Mouse (Mus musculus) lung, embryonic 16.5 days (tissue): ENCODE data around the gene Wtip. TPM values are rescaled to one million over a fixed set of nuclear protein-coding genes. Genes with fewer than 3 reads are reported as not detected.
"Not testable (repeated sequence)": the region's sequence is repeated elsewhere in the genome, so short reads cannot be mapped to it uniquely, and the experiment has no call there.

Experiments
- ATAC-seq: fragments of 200-750 bp; cut with Nextera tagmentation; 2 replicates; pipeline ENCODE4 v1.8.0; 2017; ENCODE audit warnings: low read depth, mild to moderate bottlenecking, moderate library complexity
- H3K27ac ChIP-seq: fragments of 300-500 bp; sonication (generic); 2 replicates; pipeline ENCODE4 v1.5.1; 2014; ENCODE audit warnings: mild to moderate bottlenecking, control low read depth, low read length
- H3K27me3 ChIP-seq: fragments of 300-500 bp; sonication (generic); 2 replicates; pipeline ENCODE4 v1.6.1; 2014; ENCODE audit warnings: low read depth, low read length, mixed read lengths; ENCODE audit not compliant: control insufficient read depth, insufficient read depth
- H3K36me3 ChIP-seq: fragments of 300-500 bp; sonication (generic); 2 replicates; pipeline ENCODE4 v1.6.1; 2014; ENCODE audit warnings: low read length; ENCODE audit not compliant: control insufficient read depth, insufficient read depth
- H3K4me1 ChIP-seq: fragments of 300-500 bp; sonication (generic); replicated peaks from 2 replicates; pipeline ENCODE4 v1.6.1; 2014; ENCODE audit warnings: low read length, mixed read lengths; ENCODE audit not compliant: control insufficient read depth, insufficient read depth
- H3K4me2 ChIP-seq: fragments of 300-500 bp; sonication (generic); 2 replicates; pipeline ENCODE4 v1.6.1; 2014; ENCODE audit warnings: low read depth, low read length, control low read depth
- H3K4me3 ChIP-seq: fragments of 300-500 bp; sonication (generic); 2 replicates; pipeline ENCODE4 v1.5.1; 2014; ENCODE audit warnings: mild to moderate bottlenecking, low read length, control low read depth
- H3K9ac ChIP-seq: fragments of 300-500 bp; sonication (generic); 2 replicates; pipeline ENCODE4 v1.6.1; 2014; ENCODE audit warnings: low read length, control low read depth
- H3K9me3 ChIP-seq: fragments of 300-500 bp; sonication (generic); 2 replicates; pipeline ENCODE4 v1.6.1; 2016; ENCODE audit warnings: low read length; ENCODE audit not compliant: control insufficient read depth
- WGBS: fragments of 180-500 bp; shearing (Covaris S2); extraction: QIAGEN DNeasy Blood & Tissue Kit; methylation state at CpG from one replicate; pipeline ENCODE4 v1.1.7; 2014; 5-methylcytosine and 5-hydroxymethylcytosine counted together
- polyA plus RNA-seq: library from polyadenylated mRNA; unstranded; fragments of >200 nt; fragmentation: Nextera tagmentation; extraction: Ambion mirVana; gene quantifications from 2 replicates; pipeline ENCODE4 v1.2.1, GENCODE M21; 2015

The Wtip gene
- polyA plus RNA-seq, 1 experiment from 2014 or later = 7.2 TPM

GRCm38 (mm10) chr7:34126291-34126690 lies 6.8 kb downstream of the Wtip start:
- H3K9ac ChIP-seq = no peak overlapping the region
- no peak for ATAC-seq
- WGBS = 78% methylated on average over 3 of the region's 3 CpGs
- peaks cover 4% of the 10 kb centered on the region; the same call in 1 of the 2 replicates for H3K9me3 ChIP-seq
- H3K27me3 ChIP-seq = no peaks in the 10 kb centered on the region
- H3K4me2 ChIP-seq = no peak overlapping the region
- no peak overlapping the region for H3K27ac ChIP-seq
- H3K36me3 ChIP-seq = peaks cover 15% of the 10 kb centered on the region
- H3K4me1 ChIP-seq = peaks cover 4% of the 10 kb centered on the region
- H3K4me3 ChIP-seq = no peak overlapping the region

- Histone ChIP-seq H3K9me3 (peaks cover 4% of the 10 kb centered on the region; the same call in 1 of the 2 replicates), H3K36me3 (peaks cover 15% of the 10 kb centered on the region), H3K9ac (no peak overlapping the region), H3K4me3 (no peak overlapping the region), H3K27ac (no peak overlapping the region), H3K4me2 (no peak overlapping the region), H3K4me1 (no peaks in the 10 kb centered on the region), H3K27me3 (no peaks in the 10 kb centered on the region)
- WGBS = 86% methylated on average over 9 of the region's 9 CpGs
- no peak for ATAC-seq
Measured at GRCm38 (mm10) chr7:34125346-34125745, 7.7 kb downstream of the Wtip start.

DNA sequence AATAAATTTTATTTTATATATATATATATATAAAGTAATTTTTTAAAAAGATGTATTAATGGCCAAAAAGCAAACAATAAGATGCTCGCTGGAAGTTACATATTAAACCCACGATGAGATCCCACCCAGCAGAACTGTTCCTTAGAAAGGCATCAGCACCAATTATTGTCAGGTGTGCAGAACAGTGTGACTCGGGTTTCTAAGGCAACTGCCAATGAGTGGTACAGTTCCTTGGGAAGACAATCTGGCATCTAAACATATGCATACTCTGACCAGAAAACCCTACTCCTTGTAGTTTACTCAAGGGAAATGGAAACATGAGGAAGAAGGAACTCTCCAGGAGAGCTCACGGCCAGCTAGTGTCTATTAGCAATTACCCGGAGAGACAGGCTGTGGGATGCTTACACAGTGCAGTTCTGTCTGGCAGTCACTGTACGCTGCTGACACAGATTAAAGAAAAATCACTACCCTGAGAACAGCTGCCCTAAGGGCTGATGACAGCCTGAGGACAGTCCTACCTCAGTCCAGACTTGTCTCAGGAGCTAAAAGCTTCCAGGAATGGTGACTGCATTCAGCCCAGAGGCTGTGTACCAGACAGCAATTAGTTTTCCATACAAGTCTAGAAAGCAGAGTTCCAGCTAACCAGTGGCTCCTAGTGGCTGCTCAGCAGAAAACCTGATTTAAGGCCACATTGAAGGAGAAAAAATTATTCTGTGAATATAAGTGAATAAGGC lies 9.9 kb downstream of the Wtip start:
- no peak for ATAC-seq
- Histone ChIP-seq H3K9ac (no peak overlapping the region), H3K36me3 (peaks cover 17% of the 10 kb centered on the region), H3K4me3 (no peak overlapping the region), H3K27ac (no peak overlapping the region), H3K4me2 (no peak overlapping the region), H3K27me3 (no peaks in the 10 kb centered on the region), H3K4me1 (no peaks in the 10 kb centered on the region), H3K9me3 (peaks cover 4% of the 10 kb centered on the region; the same call in 1 of the 2 replicates)
- WGBS = 86% methylated on average over 6 of the region's 6 CpGs

DNA sequence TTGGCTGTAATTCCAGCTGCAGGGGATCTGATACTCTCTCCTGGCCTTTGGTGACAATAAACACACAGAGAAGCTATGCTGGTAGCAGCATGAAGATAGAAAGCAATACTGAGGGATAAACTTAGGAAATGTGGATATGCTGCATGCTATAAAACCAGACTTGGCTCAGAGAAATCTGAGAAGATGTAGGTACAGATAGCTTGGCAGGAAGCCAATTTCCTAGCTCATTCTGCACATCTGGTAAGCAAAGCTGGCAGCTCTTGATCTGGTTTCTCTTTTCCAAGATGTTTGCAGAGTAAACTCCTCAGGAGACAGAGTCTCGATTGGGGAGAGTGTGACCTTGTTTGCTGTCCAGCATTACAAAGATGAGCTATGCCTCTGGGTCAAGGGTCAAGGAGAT lies 12.4 kb downstream of the Wtip start:
- not testable (repeated sequence) for H3K27me3 ChIP-seq, H3K9me3 ChIP-seq, H3K4me2 ChIP-seq, H3K4me3 ChIP-seq, H3K9ac ChIP-seq, H3K4me1 ChIP-seq, H3K27ac ChIP-seq, ATAC-seq
- peaks cover 17% of the 10 kb centered on the region for H3K36me3 ChIP-seq
- WGBS = 4% methylated on average over 1 of the region's 1 CpGs

DNA sequence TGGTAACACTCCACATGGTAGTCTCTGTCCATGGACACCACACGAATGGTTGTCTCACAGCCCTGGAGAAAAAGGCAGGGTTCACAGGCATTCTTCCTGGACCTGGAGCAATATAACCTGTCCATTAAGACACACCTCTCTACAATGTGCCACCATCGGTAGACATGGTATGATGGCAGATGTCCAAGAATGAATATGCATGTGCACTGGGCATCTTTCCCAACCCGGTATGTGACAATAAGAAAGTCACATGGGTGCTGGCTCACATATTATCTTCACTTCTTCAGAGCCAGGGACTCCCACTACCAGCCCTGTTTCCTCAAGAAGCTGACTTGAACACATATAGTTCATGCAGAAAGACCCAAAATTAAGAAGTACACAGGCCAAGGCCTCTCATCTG lies 16.5 kb downstream of the Wtip start:
- Histone ChIP-seq H3K9me3 (no peaks in the 10 kb centered on the region), H3K9ac (no peak overlapping the region), H3K4me3 (no peak overlapping the region), H3K36me3 (peaks cover 44% of the 10 kb centered on the region), H3K4me1 (no peaks in the 10 kb centered on the region), H3K4me2 (no peak overlapping the region), H3K27me3 (no peaks in the 10 kb centered on the region), H3K27ac (no peak overlapping the region)
- ATAC-seq = no peak
- 85% methylated on average over 3 of the region's 3 CpGs for WGBS

DNA sequence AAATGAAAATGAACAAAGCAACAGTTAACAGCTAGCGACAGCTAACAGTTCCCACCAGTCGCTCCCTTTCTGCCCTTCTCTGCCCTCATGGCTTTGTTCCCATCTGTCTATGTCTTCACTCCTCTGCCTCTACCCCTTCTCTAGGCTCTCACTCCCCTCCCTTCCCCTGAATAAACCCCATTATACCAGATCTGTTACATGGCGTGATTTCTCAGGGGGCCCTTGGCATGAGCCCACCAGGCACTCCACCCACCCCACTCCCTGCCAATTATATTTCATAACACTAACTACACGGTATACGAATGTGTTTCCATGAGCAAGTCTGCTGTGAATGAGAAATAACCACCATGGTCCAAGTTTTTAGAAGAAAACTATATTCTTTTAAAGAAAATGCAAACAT lies 23.9 kb downstream of the Wtip start:
- H3K4me1 ChIP-seq = no peaks in the 10 kb centered on the region
- H3K36me3 ChIP-seq = peaks cover 21% of the 10 kb centered on the region
- H3K4me3 ChIP-seq = no peak overlapping the region
- WGBS = 77% methylated on average over 5 of the region's 5 CpGs
- ATAC-seq = no peak
- H3K27ac ChIP-seq = no peak overlapping the region
- no peaks in the 10 kb centered on the region for H3K27me3 ChIP-seq
- H3K9me3 ChIP-seq = no peaks in the 10 kb centered on the region
- no peak overlapping the region for H3K4me2 ChIP-seq
- H3K9ac ChIP-seq = no peak overlapping the region

GRCm38 (mm10) chr7:34101276-34101675 lies 31.8 kb downstream of the Wtip start:
- Histone ChIP-seq H3K4me3 (no peak overlapping the region), H3K9ac (no peak overlapping the region), H3K27me3 (no peaks in the 10 kb centered on the region), H3K36me3 (no peaks in the 10 kb centered on the region), H3K27ac (no peak overlapping the region), H3K9me3 (no peaks in the 10 kb centered on the region), H3K4me1 (no peaks in the 10 kb centered on the region), H3K4me2 (no peak overlapping the region)
- no peak for ATAC-seq

- Histone ChIP-seq H3K9ac (no peak overlapping the region), H3K4me2 (no peak overlapping the region), H3K27me3 (no peaks in the 10 kb centered on the region), H3K36me3 (no peaks in the 10 kb centered on the region), H3K4me3 (no peak overlapping the region), H3K27ac (no peak overlapping the region), H3K4me1 (no peaks in the 10 kb centered on the region), H3K9me3 (no peaks in the 10 kb centered on the region)
- no peak for ATAC-seq
- 77% methylated on average over 2 of the region's 2 CpGs for WGBS
Measured at GRCm38 (mm10) chr7:34100002-34100401, 33.1 kb downstream of the Wtip start.

DNA sequence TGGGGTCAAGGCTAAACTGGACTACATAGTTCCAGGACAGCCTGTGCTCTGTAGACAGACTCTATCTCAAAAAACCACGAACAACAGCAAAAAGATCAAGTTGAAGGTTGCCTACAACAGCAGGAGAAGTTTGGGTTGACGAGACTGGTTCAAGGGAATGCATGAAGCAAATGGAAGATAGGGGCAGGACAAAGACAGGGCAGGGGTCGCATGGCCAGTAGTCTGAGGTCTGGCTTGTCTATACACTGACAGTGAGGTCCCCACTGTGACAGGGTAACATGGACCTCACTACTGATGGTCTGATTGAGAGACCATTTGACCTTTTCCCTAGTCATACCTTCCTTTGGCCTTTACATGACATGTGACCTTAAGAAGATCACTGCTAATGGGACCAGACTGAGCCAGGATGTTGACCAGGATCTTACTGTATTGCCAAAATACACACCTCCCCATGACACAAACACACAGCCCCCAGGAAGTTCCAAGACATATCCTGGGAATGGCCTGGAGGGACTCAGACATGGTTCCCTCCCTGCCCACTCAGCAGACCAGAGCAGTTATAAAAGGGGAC lies 38.1 kb downstream of the Wtip start, which contains the start of gene Scgb1b30:
TSS of gene Scgb1b30 (plus strand) at position 521 of the 571 bp plus-strand sequence.
- no peaks in the 10 kb centered on the region for H3K36me3 ChIP-seq
- no peaks in the 10 kb centered on the region for H3K9me3 ChIP-seq
- no peak for ATAC-seq
- H3K4me3 ChIP-seq = no peak within 1 kb of the TSS
- H3K27ac ChIP-seq = no peak within 1 kb of the TSS
- H3K27me3 ChIP-seq = no peaks in the 10 kb centered on the region
- H3K4me2 ChIP-seq = no peak within 1 kb of the TSS
- WGBS = 71% methylated on average over 3 of the region's 3 CpGs
- no peak within 1 kb of the TSS for H3K9ac ChIP-seq
- no peaks in the 10 kb centered on the region for H3K4me1 ChIP-seq
